Mouse (Mus musculus) ovary, postnatal 10 days (tissue): ENCODE data around the gene Ric8b.

Experiments used
- DNase-seq: peaks from one replicate; pipeline ENCODE4 v3.0.0; 2022; ENCODE audit warnings: low spot score

The Ric8b gene

GRCm38 (mm10) chr10:84916810-84917730, at the start of gene Ric8b:
Gene Ric8b, plus strand, starts transcription at chr10:84917616.
- DNase-seq = peak; percentile 99

DNA sequence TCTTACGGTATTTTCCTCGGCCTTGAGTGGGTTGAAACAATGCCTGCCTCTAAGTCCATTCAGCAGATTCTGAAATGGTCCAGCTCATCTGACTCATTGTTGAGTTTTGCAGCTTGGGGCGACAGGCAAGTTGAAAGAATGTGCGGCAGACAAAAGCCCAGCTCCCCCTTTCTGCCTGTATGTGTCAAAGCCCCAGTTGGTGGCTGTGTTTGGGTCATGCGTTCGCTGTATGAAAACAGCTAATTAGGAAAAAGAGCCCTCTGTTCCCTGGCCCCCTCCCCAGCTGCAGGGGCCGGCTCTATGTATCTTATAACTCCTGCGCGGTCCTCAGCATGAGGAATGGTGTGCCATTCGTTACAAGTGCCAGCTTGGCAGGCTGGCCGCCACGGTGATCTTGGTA, 46.1 kb upstream of the Ric8b start:
- DNase-seq = no peak

DNA sequence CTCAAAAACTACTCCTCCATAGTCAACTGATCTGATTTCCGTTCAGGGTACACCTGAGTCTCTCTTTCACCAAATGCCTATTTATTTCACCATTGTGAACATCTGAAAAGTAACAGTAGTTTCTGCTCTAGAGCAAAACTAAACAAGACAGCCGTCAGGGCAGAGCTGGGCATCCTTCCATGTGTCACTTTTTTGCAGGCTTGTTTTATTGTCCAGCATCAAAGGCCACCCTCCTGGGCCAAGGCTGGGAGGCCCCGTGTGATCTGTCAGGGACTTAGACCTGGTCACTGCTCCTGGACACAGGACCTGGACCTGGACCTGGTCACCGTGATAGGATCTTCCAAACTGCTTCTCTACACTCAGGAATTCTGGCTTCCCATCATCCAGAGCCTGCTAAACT, 45.5 kb upstream of the Ric8b start:
- DNase-seq = no peak

DNA sequence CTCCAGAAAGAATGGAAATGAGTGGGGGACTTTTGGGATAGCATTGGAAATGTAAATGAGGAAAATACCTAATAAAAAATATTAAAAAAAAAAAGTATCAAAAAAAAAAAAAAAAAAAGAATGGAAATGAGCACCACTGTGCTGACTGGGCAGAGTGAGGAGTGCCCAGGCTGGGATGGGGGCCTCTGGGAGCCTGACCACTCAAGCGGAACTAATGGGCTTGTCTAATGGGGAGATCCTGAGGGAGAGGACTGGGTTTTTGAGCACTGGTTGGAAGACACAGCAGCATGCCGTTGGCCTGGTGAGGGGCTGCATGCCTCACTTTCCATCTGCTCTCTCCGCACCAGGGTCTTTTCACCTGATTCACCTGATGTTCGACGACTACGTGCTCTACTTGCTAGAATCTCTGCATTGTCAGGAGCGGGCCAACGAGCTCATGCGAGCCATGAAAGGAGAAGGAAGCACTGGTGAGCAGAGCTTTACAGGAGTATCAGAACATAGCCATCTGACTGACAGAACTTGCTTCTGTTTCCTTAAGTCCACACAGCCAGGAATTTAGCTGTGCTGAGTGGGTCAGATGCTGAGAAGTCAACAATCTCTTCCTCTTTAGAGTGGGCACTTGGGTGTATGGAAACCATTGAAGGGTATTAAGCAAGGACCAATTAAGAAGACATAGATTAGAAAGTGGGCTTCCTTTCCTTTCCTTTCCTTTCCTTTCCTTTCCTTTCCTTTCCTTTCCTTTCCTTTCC, 37.4 kb upstream of the Ric8b start:
- no peak for DNase-seq

- no peak for DNase-seq
Observed at GRCm38 (mm10) chr10:84882528-84882927, 34.9 kb upstream of the Ric8b start.

DNA sequence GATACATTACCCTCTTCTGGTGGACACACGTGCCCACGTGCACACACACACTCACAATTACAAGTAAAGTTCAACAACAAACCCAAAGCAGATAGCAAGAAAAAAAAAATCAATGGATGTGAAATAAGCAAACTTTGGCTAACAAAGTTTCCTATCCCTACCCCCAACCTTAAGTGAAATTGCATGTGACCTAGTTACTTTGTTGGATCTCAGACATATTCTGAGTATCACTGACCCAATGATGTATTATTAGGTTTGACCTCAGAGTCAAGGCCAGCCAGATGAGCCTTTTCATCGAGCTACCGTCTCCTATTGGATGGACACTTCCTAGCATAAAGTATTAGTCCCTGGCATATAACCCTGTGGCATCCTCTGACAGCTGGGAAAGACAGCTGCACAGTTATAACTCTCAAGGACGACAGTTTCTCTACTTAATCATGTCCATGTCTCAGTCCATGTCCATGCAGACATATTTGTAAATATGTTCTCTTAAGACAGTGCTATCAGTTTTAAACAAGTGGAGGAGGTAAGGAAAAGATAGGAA, 32.0 kb upstream of the Ric8b start:
- no peak for DNase-seq

DNA sequence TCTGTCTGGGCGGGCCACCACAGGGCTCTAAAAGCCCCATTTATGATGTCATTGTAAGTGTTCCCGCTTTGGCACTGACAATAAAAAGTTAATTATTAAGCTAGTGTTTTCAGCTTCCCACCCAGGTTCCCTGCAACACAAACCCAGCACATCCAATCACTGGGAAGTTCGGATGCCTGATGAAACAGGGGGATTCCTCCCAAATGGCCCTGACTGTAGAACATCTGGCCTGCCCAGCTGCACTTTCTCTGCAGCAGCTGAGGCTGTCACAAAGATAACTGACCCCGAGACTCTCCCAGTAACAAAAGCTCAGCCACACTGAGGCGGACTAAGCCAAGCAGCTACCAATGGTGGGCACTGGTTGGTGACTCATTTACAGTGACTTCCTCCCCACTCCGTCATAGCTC, 31.2 kb upstream of the Ric8b start:
- no peak for DNase-seq

- DNase-seq = no peak
Observed at GRCm38 (mm10) chr10:84886785-84887184, 30.6 kb upstream of the Ric8b start.

GRCm38 (mm10) chr10:84889096-84889846, 28.1 kb upstream of the Ric8b start:
- no peak for DNase-seq

GRCm38 (mm10) chr10:84895810-84896358, 21.5 kb upstream of the Ric8b start:
- DNase-seq = no peak

DNA sequence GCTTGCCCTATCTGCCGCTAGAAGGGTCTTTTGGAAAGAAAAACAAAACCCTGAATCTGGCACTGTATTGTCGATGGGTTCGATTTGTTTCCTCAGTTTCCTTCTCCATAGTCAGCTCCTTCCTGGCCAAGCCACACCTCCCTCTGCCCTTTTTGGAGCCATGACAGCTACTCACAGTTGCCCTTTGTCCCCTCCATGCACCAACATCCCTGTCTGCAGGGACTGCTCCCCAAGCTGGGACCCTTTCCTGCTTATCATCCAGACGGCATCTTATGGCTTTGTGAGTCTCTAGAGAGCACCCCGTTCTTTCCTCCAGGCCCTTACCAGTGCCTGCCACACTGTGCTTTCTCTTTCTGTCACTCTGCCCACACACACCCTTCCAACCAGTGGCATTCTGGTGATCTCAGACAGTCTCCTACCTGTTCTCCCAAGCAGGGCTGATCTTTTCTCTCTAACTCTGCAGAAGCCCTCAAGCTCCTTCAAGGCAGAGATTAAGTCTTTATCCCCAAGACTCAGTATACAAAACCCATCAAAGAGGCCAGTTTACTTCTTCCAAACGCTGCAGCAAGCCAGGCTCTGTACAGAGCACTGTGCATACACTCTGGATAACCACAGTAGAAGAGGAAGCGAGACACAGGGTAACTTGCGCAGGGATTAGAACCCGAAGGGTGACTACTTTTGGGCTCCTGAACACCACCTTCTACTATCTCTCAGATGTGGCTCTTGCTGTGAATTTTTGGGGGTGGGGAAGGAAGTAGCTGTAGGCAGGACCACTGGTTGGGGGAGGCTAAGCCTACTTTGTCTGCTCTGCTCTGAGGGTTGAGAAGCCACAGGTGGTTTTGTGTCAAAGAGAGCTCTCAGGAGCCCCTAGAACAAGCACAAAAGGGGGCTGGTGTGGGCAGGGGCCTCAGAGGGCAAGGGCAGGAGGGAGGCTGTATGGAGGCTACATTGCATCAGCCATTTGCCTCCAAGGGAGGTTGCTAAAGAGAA, 20.2 kb upstream of the Ric8b start:
- no peak for DNase-seq

DNA sequence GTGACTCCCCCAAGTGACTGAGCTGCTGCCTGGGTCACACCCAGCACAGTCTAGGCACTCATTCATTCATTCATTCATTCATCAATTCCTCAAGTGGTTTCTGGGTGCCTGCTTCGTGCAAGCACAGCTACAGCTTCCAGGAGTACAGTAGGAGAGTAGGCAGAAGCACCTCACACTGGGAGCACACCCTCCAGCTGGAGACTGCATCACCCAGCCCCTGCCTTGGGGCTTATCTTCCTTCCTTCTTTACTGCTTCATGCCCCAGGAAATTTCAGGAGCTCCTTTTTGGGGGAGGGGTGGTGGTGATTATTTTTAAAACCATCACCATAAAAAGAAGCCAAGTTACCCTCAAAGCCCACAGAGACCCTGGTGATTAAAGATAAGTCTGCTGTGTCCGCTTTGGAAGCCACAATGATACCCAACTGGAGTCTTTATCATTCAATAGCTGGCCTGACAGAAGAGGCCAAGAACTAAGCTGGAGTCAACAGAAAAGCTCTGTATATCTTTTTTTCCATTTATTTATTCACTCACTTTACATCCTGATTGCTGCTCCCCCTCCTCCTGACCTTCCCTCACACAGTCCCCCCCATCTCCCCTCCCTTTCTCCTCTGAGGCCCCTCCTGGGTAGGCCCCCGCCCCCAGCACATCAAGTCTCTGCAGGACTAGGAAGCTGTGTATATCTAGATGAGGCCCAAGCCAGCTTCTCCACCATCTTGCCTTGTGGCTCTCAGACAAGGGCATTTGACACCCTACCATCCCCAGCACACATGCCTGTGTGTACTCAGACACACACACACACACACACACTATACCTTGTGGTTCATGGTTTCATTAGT, 19.1 kb upstream of the Ric8b start:
- DNase-seq = no peak

DNA sequence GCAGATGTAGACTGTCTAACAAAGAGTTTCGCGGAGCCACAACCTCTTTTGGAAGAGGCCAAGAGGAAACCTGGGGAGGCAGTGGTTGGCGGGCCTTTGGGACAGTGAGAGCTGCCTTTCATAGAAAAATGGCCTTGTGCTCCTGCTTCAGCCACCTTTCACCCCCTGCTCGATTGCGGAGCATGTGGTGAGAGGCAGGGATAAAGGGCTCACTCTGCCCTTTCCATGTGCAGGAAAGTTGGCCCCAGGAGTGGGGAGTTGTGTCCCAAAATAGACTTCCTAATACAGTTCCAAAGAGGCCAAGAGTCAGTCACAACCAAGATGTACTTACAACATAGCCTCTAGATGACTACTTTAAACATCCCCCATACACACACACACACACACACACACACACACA, 15.7 kb upstream of the Ric8b start:
- DNase-seq = no peak

DNA sequence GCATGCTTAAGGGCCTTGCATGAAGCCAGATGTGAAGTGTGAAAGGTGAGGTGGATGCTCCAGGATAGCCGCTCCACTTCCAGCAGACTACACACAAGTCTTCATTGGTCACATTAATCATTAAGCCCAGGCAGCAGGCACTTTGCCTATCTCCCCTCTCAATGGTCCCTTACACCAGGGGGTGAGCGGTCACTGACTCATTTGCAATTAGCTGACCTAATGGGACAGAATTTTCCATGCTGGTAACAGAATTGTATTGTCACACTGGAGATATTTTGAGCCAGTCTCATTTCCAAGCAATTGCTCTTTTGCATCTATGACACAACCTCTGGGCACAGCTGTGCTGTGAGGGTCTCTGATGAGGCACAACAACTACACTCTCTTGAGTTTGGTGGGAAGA, 15.2 kb upstream of the Ric8b start:
- no peak for DNase-seq

DNA sequence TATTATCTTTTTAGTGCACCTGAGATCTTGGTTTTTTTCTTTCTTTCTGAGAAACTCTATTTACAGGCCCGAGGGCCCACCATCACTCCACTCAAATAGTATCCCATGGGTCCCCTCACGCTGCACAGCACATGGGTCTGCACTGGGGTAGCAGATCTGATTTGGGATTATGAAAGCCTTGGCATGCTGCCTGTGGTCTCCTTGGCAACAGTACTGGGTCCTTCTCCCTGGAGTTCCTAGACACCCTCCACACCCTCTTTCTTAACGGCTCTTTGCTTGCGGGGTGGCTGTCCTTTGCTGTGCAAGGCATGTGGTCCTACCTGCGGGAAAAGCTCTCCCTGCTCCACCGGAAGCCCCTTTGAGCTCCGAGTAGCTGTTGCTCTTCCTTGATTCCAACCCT, 14.1 kb upstream of the Ric8b start:
- no peak for DNase-seq

DNA sequence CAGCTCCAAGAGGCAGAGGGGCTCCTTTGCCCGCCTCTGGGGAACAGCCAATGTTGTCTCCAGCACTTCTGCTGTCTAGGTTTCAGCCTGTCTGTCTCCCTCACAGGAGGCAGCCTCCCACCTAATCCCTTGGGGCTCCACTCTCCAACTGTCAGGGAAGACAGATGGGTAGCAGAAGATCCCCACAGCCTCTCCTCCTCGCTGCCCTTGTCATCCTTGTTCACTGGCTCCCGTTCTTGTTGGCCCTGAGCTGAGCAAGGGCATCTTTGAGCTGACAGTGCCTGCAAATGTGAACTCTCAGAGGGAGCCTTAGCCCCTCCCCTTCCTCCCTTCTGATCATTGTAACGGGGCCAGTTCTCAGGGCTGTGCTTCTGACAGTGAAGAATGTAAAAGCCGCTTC, 13.7 kb upstream of the Ric8b start:
- DNase-seq = no peak

- no peak for DNase-seq
Observed at GRCm38 (mm10) chr10:84906895-84907294, 10.5 kb upstream of the Ric8b start.

DNA sequence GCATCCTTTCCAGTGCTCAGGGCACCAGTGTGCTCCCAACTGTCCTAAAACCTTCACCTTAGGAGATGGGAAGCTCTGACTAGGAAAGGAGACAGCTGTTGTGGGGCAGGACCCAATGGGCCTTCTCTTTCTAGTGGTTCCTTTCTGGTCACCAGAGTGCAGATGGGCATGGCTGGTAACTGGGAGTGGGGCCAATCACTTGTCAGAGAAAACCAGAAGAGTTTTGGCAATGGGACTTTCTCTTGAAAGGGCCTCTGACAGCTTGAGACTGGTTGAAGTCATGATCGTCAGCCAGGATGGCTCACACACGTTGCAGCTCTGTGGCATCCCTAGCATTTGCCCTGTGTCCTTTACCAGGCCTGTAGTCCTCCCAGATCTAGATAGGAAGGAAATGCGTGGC, 9.4 kb upstream of the Ric8b start:
- no peak for DNase-seq

DNA sequence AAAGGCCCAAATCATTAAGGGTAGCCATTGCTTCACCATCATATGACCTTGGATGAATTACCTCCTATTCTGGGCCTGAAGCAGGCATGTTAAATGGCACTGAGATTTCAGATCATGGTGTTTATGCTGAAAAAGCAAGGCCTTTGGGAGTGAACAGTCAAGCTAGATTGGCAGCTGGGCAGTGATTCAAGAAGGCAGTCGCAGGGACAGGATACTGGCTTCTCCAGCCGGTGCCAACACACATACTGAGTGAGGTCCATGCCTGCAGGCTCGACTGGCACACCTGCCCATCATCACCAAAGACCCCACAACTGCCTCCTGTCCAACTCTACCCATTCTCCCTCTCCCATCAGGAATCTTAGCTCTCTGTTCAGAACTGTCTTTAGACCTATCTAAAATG, 8.9 kb upstream of the Ric8b start:
- DNase-seq = no peak
